Mouse (Mus musculus) adrenal gland, adult 2 months (tissue): ENCODE data around the gene Upp2. TPM values are rescaled to one million over a fixed set of nuclear protein-coding genes. Genes with fewer than 3 reads are reported as not detected.

Source experiments
- DNase-seq: peaks from one replicate; pipeline ENCODE4 v3.0.0; 2021
- polyA plus RNA-seq: library from polyadenylated mRNA; depleted of rRNA; stranded (reverse); fragments of >200 nt; gene quantifications from 2 replicates; pipeline ENCODE4 v1.2.3, GENCODE M21; 2012
- total RNA-seq, 2 experiments: library from RNA; stranded (reverse); gene quantifications; 2 replicates each; pipeline ENCODE4 v1.2.3; 2021

Gene Upp2
- total and polyA plus RNA-seq, 3 experiments = 7.5 to 16.7 (median 14.5) TPM

DNA sequence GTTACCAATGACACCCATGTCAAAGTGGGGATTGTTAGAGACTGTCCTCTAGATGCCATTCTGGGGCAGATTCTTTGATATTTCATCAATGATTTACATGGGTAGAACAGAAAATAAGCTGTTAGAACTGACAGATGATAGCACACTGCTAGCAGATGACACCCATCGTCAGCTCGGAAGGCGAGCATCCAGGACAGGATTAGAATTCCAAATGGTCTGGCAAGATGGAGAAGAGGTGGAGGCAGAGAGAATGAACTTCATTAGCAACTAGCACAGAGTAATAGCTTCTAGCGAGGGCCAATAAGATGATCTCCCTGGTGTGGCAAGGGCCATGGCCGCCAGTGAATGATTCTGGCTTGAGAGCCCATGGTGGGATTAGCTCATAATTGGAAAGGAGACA, 48.7 kb downstream of the Upp2 start:
- DNase-seq = no peak

DNA sequence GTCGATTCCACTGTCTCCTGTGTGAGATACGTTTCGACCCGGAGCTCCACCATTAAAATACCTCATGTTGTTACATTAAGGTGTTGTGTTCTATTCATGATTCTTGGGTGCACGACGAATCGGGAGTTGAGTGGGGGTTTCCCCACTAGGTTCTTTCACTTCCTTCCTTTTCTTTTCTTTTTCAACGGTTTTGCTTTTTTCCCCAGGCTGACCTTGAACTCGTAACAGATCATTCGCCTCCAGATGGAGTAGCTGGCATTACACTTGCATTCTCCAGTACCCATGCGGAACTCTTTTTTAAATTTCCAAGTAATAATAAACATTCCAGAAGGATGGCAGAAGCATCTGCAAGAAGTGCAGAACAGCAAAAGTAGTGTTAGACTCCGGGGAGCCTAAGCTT, 58.1 kb downstream of the Upp2 start:
- no peak for DNase-seq

- DNase-seq = no peak
Observed at GRCm38 (mm10) chr2:58625681-58626080, 58.6 kb downstream of the Upp2 start.

DNA sequence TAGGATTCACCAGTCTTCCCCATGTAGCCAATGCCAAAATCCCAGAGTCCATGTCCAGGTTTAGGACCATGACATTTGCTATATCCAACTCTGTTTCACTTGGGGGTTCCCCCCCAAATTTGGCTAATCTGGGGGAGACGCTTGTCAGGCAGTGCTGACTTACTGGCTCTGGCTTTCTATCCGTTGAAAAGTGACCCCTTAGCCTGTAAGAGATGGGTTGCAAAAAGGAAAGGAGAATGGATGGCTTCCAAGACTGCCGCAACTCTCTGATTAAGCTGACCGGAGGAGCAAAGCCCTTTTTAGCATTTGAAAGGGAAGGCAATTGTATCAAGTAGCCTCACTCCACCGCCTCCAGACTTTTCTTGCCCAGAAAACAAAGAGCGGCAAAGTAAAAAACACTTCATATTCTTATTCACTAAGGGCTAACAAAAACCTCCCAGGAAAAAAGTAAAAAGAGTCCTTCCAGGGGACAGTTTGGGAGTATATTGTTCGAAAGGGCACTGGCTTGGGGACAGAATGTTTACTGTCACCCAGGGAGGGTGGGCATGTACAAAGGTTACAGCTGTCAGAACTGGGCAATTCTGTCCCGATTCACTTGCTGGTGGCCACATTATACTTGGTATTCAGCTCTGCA, 59.2 kb downstream of the Upp2 start:
- no peak for DNase-seq

- no peak for DNase-seq
Observed at GRCm38 (mm10) chr2:58627981-58628380, 60.9 kb downstream of the Upp2 start.

DNA sequence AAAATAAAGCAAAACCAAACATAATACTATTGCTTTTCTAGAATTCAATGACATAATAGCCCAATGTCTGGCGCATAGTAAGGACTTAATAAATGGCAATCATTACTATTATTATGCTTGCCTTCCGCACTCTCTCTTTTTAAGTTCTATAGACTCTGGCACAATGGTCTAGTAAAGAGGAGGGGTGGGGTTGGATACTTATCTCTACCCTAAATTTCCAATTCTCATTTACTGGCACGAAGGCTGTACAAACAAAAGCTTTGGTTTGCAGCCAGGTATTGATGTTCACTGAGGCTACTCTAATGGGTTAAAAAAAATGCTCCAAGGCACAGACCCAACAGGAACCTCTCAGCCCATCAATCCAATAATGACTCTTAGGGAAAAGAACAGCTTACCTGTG, 61.9 kb downstream of the Upp2 start:
- DNase-seq = no peak

- DNase-seq = no peak
Observed at GRCm38 (mm10) chr2:58629440-58629839, 62.3 kb downstream of the Upp2 start.

- peak; percentile 74 for DNase-seq
Observed at GRCm38 (mm10) chr2:58633791-58634190, 66.7 kb downstream of the Upp2 start.

DNA sequence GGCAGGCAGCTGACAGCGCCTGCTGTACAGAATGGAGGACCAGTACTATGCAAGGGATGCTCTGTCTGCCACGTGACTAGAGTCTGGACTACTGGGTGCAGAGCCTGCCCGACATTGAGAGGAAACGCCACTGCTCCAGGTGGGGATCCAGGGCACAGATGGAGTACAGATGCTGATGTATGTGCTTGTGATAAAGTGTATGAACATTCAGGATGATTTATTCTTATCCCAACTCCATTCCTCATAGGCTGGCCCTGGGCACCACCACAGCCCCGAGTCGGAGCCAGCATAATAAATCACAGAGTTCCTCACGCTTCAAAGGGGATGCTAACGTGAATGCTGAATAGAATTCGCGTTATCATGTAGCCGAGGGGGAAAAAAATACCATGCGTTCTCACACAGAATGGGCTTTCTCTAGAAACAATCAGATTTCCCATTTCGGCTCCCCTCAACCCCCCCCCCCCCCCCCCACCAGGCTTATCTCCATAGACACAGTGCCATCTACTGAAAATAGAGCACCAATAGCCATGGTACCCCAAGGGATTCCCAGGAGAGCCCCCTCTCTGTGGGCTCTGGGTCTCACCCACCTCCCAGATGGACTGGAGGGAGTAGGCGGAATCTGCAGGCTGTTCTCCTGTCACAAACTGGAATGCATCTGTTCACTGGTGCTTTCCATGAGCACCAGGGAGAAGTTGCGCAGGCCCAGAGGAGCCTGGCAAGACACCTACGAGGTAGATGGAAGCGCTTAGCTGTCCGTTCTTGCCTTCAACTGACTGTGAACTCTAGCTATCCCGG, 74.9 kb downstream of the Upp2 start:
- DNase-seq = peak; percentile 35

- no peak for DNase-seq
Observed at GRCm38 (mm10) chr2:58645667-58646066, 78.6 kb downstream of the Upp2 start.

GRCm38 (mm10) chr2:58655169-58655568, 88.1 kb downstream of the Upp2 start:
- no peak for DNase-seq

DNA sequence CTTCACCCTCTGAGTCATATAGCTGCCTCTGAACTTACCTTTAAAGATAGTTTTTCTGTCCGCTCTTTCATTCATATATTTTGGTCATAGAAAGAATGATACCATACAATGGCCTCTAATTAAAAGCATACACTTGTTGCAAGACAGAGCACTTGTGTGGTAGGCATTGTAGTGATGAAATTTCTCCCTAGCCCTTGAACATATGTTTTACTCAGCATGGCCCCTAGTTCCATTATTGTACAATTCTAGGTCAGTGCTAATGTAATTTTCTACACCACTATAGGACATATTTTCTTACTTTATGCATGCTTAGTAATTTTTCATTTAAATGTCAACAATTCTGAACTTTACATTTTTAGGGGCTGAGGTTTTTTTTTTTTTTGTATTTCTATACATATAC, 89.9 kb downstream of the Upp2 start:
- no peak for DNase-seq

DNA sequence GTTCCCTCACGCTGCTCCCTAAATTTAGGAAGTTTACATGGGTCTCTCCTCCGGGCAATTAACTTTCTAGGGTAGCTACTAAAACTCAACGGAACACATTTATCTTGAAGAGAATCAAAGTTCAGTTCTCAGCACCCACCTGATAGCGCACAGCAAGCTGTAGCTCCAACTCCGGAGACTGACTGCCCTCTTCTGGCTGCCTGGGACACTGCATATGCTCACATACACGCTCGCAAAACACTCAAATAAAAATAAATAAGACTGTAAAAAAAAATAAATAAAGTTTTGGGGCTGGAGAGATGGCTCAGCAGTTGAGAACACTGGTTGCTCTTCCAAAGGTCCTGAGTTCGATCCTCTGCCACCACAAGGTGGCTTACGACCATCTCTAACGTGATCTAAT, 90.8 kb downstream of the Upp2 start:
- DNase-seq = no peak

GRCm38 (mm10) chr2:58660591-58660990, 93.5 kb downstream of the Upp2 start:
- no peak for DNase-seq

DNA sequence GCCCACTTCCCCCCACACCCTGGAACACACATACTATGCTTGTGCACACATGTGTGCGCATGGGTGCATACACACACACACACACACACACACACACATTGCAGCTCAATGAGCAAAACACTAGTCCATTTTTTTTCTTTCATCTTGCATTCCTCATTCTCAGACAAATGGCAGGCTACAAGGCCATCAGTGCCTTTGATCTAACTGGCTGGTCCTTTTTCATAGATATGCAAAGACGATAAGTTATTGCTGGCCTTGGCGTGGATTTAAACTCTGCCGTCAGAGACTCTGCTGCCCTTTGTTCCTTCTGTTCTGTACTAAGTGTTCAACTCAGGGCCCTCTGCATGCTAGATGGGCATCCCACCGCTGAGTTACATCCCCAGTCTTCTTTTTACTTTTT, 94.0 kb downstream of the Upp2 start:
- DNase-seq = peak; percentile 76

DNA sequence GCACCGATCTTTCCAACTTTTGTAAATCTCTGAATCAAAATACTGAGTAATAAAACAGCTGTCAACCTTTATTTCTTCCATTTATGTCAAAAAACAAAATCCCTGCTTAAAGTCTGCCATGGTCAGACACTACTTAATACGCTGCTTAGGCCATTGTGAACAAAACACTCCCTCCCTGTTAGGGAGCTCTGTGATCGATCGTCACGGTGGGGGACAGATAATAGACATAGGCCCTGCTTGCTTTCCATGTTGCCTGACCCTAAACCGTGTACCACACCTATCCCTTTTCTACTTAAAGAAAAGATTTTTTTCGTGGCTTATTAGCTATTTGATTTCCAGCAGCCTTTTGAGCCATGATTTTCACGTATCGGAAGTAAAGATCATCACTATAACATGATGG, 95.6 kb downstream of the Upp2 start:
- DNase-seq = no peak

DNA sequence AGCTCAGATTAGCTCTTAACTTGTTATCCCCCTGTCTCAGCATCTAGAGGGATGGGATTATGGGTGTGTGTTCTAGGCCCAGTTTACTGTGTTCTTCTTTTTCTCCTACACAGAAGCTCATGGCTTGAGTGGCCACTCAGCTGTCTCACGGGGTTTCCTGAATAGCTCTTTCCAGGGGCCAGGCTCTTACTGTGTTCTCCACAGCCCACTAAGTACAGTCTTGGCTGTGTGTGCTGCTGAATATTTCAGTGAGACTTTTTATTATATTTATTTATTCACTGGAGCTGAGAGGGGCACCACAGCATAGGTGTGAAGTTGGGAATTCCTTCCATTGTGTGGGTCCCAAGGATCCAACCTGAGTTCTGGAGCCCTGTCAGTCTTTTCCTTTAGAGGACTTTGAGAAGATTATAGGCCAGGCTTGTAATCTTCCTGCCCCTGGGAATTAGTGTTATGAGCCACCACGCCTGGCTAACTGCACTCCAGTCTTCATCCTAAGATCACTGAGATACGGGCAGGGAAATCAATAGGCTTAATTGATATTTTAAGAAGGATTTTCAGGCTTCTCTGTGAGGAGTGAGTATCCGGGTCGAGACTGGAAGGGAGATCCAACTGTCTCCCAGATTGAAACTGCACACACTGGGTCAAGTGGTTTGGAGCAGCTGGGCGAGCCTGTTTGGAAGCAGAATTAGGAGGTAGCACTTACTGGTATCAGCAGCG, 96.5 kb downstream of the Upp2 start:
- no peak for DNase-seq

DNA sequence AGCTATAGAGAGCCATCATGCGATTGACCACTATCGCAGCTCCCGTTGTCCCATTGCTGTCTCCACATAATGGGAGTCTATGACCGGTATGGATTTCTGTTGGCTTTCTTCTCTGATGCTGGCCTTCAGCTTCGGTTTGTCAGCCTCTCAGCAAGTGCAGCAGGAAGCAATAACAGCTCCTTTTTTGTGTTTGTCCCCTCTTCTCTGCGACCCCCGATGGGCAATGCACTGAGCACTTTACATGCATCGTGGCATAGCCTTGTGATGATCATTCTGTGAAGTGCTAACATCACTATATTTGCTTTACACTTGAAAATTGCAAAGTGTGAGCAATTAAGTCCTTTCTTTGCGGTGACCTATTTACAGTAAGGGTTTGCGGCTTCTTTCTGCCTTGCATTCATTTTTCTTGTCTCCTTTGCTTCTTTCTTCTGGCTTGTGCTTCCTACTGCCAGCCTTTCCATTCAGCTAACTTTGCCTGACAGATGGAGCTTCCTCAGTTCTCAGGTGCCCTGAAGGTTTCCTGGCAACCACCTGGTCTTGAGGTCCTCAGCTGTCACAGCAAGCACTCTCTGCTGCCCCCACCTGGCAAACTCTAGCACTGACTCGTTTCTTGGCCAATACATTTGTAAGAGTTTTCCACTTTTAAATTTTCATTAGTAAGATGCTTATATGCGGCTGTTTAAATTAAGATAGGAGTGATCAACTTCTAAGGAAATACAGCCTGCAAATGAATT, 98.2 kb downstream of the Upp2 start:
- peak; percentile 70 for DNase-seq

DNA sequence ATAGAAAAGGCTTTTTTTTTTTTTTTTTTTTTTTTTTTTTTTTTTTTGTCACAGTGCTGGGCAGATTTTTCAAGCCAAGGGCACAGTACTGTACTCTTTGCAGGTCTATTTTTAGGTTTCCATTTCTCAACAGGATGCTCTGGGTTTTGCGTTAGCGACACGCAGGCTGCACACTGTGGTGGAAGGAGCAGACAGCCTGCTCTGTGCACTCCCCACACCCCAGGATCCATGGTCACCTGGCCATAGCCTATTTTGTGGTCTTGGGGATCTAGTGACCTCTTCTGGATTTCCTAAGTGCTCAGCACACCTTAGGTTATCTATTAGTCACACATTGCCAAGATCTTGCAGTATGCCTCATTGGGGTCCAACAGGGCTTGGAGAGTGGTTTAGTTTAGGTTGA, 100.2 kb downstream of the Upp2 start:
- peak; percentile 60 for DNase-seq

- DNase-seq = peak; percentile 78
Observed at GRCm38 (mm10) chr2:58667991-58668390, 100.9 kb downstream of the Upp2 start.

DNA sequence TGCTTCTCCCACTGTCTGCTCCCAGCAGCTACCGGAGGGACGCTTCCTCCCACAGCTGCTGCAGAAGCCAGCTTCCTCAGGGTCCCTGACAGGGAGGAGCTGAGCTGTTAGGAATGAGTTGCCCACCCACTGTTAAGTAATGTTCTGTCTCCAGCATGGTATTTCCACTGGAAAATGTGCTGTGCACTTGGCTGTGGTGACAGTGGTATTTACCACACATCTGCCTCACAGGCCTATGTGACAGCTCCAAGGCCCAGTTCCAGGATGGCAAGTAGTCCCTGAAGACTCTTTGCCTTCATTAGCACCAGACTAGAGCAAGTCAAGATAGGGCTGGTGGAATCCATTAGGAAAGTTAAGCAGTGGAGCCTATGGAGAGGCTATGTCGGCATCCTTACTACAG, 102.0 kb downstream of the Upp2 start:
- DNase-seq = no peak

GRCm38 (mm10) chr2:58672520-58672919, 105.4 kb downstream of the Upp2 start:
- DNase-seq = no peak

DNA sequence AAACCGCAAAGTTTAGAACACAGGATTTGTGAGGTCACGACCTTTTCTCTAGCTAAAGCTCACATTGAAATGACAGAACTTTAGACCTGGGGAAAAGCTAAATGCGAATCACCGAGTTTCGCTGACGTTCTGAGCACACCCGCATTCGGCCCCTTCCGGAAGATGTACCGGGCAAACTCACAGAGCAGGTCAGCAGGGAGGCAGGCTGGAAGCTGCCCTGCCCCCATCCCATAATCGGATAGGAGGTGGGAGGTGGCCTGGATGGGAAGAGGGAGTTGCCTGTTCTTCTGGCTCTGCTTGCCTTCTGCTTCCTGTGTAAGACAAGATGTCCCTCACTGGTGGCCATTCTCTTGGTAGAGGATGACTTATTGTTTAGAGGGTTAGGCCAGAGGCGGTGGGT, 112.9 kb downstream of the Upp2 start:
- DNase-seq = no peak
